17 mouse cellular contexts compared by ENCODE assay signal in genomic region chr19:43771499-43771969, GRCm38 (mm10). TPM values are rescaled to one million over a fixed set of nuclear protein-coding genes. Genes with fewer than 3 reads are reported as not detected.
DNase-seq lines count a peak whose midpoint lies in the region; ATAC-seq and TF ChIP-seq lines count a peak whose summit lies in the region.
"Had no signal": no experiment of that assay in that cellular context is flagged by ENCODE, and none has a peak within 500 bp of the region (broad histone marks: within the 10 kb centered on the region; RNA-seq: fewer than 3 reads in every experiment).

No protein-coding gene starts in this region.

- H3K27ac ChIP-seq in lung, postnatal 0 days (ENCODE audit: low read length): no peak overlapping the region
- no peak overlapping the region for H3K27ac ChIP-seq in ES-E14 (ENCODE audit: insufficient read depth, low read depth, low read length, poor library complexity, severe bottlenecking)
- no peak overlapping the region for H3K27ac ChIP-seq in heart, embryonic 12.5 days (ENCODE audit: poor library complexity, severe bottlenecking)
- no peak overlapping the region for H3K27ac ChIP-seq in neural tube, embryonic 15.5 days (replicated peaks)
- H3K27ac ChIP-seq: embryonic facial prominence, embryonic 13.5 days; hindbrain, embryonic 15.5 days; kidney, embryonic 15.5 days; lung, embryonic 15.5 days had no signal

- no peak overlapping the region for H3K4me3 ChIP-seq in lung, postnatal 0 days (ENCODE audit: low read depth, low read length)
- no peak overlapping the region for H3K4me3 ChIP-seq in ES-E14 (ENCODE audit: insufficient read depth in 1 of 2, low read depth in 1 of 2, low read length in 2 of 2, poor library complexity in 1 of 2, severe bottlenecking in 1 of 2)
- no peak overlapping the region for H3K4me3 ChIP-seq in heart, embryonic 12.5 days
- H3K4me3 ChIP-seq in neural tube, embryonic 15.5 days (replicated peaks): no peak overlapping the region
- H3K4me3 ChIP-seq: embryonic facial prominence, embryonic 13.5 days; hindbrain, embryonic 15.5 days; kidney, embryonic 15.5 days; lung, embryonic 15.5 days had no signal

- DNase-seq in lung, postnatal 0 days (ENCODE audit: low spot score): peak; percentile 36
- no peak for DNase-seq in lung, postnatal 4 days
- DNase-seq in ES-E14 (ENCODE audit: low read depth, low spot score): no peak
- peak; percentile 71 for DNase-seq in induced T-regulatory cell, adult 2 months (ENCODE audit: low read depth)
- peak; percentile 76 for DNase-seq in splenic B cell, adult 2 months (ENCODE audit: low read depth, low spot score)
- no peak for DNase-seq in right cerebral cortex, postnatal 14 days
- DNase-seq: adrenal gland, postnatal 14 days; cerebellum, postnatal 25 days; heart, adult 11 months had no signal

- ATAC-seq in lung, postnatal 0 days: no peak
- ATAC-seq in heart, embryonic 12.5 days (ENCODE audit: insufficient number of reproducible peaks, low FRiP score): no peak
- no peak for ATAC-seq in neural tube, embryonic 15.5 days (ENCODE audit: low FRiP score)

- H3K4me2 ChIP-seq in lung, postnatal 0 days (replicated peaks; ENCODE audit: low read depth, low read length): no peak overlapping the region
- no peak overlapping the region for H3K4me2 ChIP-seq in heart, embryonic 12.5 days
- H3K4me2 ChIP-seq in neural tube, embryonic 15.5 days: no peak overlapping the region
- H3K4me2 ChIP-seq: embryonic facial prominence, embryonic 13.5 days; hindbrain, embryonic 15.5 days; kidney, embryonic 15.5 days; lung, embryonic 15.5 days had no signal

- no peak overlapping the region for H3K9ac ChIP-seq in lung, postnatal 0 days (replicated peaks; ENCODE audit: low read depth)
- no peak overlapping the region for H3K9ac ChIP-seq in ES-E14 (ENCODE audit: insufficient read depth, low read depth, low read length, poor library complexity, severe bottlenecking)
- no peak overlapping the region for H3K9ac ChIP-seq in heart, embryonic 12.5 days
- H3K9ac ChIP-seq in neural tube, embryonic 15.5 days (replicated peaks): no peak overlapping the region
- H3K9ac ChIP-seq: embryonic facial prominence, embryonic 13.5 days; hindbrain, embryonic 15.5 days; kidney, embryonic 15.5 days; lung, embryonic 15.5 days had no signal

- in situ Hi-C loops in ES-E14 (cut with MboI; ENCODE audit: low sequenced_read_pairs in 2 of 2, unreplicated experiment in 2 of 2): no loop called here

- 78% methylated on average over 5 of the region's 5 CpGs for WGBS in lung, postnatal 0 days
- 87% methylated on average over 5 of the region's 5 CpGs for WGBS in heart, embryonic 12.5 days
- 91% methylated on average over 5 of the region's 5 CpGs for WGBS in neural tube, embryonic 15.5 days

- TF ChIP-seq EP300 in lung, postnatal 0 days (IDR thresholded peaks at IDR 0.05): no peak

- H3K36me3 ChIP-seq in lung, postnatal 0 days (ENCODE audit: insufficient read depth, low read length): peaks cover 6% of the 10 kb centered on the region; the same call in 1 of the 2 replicates
- no peaks in the 10 kb centered on the region for H3K36me3 ChIP-seq in ES-E14 (ENCODE audit: control insufficient read depth, insufficient read depth, low read length, poor library complexity, severe bottlenecking)
- H3K36me3 ChIP-seq in splenic B cell, adult 2 months (ENCODE audit: control insufficient read depth, insufficient read depth, low read length, poor library complexity, severe bottlenecking): peaks cover 4% of the 10 kb centered on the region; the same call in 1 of the 2 replicates
- 0 out of 2 replicates have a peak, but pooled peaks cover 3% of the 10 kb centered on the region for H3K36me3 ChIP-seq in heart, embryonic 12.5 days
- H3K36me3 ChIP-seq in neural tube, embryonic 15.5 days: peaks cover 4% of the 10 kb centered on the region
- H3K36me3 ChIP-seq: embryonic facial prominence, embryonic 13.5 days; hindbrain, embryonic 15.5 days had no signal

- H3K27me3 ChIP-seq in lung, postnatal 0 days (replicated peaks; ENCODE audit: insufficient read depth, low read length): no peaks in the 10 kb centered on the region
- no peaks in the 10 kb centered on the region for H3K27me3 ChIP-seq in splenic B cell, adult 2 months (ENCODE audit: control insufficient read depth, insufficient read depth, low read length, poor library complexity, severe bottlenecking)
- no peaks in the 10 kb centered on the region for H3K27me3 ChIP-seq in heart, embryonic 12.5 days (replicated peaks)
- H3K27me3 ChIP-seq in neural tube, embryonic 15.5 days (replicated peaks): no peaks in the 10 kb centered on the region
- H3K27me3 ChIP-seq: embryonic facial prominence, embryonic 13.5 days; hindbrain, embryonic 15.5 days; kidney, embryonic 15.5 days; lung, embryonic 15.5 days had no signal

- no peaks in the 10 kb centered on the region for H3K9me3 ChIP-seq in lung, postnatal 0 days (ENCODE audit: low read length)
- no peaks in the 10 kb centered on the region for H3K9me3 ChIP-seq in ES-E14 (ENCODE audit: control insufficient read depth, insufficient read depth, low read depth, low read length)
- no peaks in the 10 kb centered on the region for H3K9me3 ChIP-seq in heart, embryonic 12.5 days (replicated peaks)
- no peaks in the 10 kb centered on the region for H3K9me3 ChIP-seq in neural tube, embryonic 15.5 days (replicated peaks)
- H3K9me3 ChIP-seq: embryonic facial prominence, embryonic 13.5 days; hindbrain, embryonic 15.5 days; kidney, embryonic 15.5 days; lung, embryonic 15.5 days had no signal

- H3K4me1 ChIP-seq in lung, postnatal 0 days (ENCODE audit: insufficient read depth, low read depth, low read length): no peaks in the 10 kb centered on the region
- H3K4me1 ChIP-seq in ES-E14 (ENCODE audit: control insufficient read depth in 2 of 2, insufficient read depth in 2 of 2, low read length in 2 of 2, poor library complexity in 1 of 2): no peaks in the 10 kb centered on the region
- no peaks in the 10 kb centered on the region for H3K4me1 ChIP-seq in heart, embryonic 12.5 days (replicated peaks)
- no peaks in the 10 kb centered on the region for H3K4me1 ChIP-seq in neural tube, embryonic 15.5 days
- H3K4me1 ChIP-seq: embryonic facial prominence, embryonic 13.5 days; hindbrain, embryonic 15.5 days; lung, embryonic 15.5 days had no signal

- TF ChIP-seq CTCF in lung, postnatal 0 days (IDR thresholded peaks at IDR 0.05): no peak

TF ChIP-seq in ES-E14, 5 proteins besides CTCF, POLR2A, EP300 and RAD21:
- TF ChIP-seq ZNF384 (IDR thresholded peaks at IDR 0.05; ENCODE audit: low read depth, low read length): no peak
- TF ChIP-seq HCFC1 (IDR thresholded peaks at IDR 0.05; ENCODE audit: borderline replicate concordance, insufficient read depth, low read length): no peak
- peak; percentile 5; the same call in 1 of the 2 replicates for TF ChIP-seq MAFK (IDR thresholded peaks at IDR 0.05; ENCODE audit: insufficient read depth, low read depth, low read length)

RNA-seq across cellular contexts. Expression of gene Abcc2, which starts 10.5 kb away (rescaled TPM):
- polyA plus RNA-seq in lung, postnatal 0 days (2015; fragmentation: Nextera tagmentation; extraction: Ambion mirVana): 0.02 TPM in 1 of 2 replicates, not detected in the other
- 1.6 and 3.8 TPM in 2 replicates for total RNA-seq in ES-E14 (2012; rRNA removed)
- polyA plus RNA-seq in heart, embryonic 12.5 days (2016; fragmentation: Nextera tagmentation; extraction: Ambion mirVana): 0.45 TPM in 1 of 2 replicates, not detected in the other
- polyA plus RNA-seq in neural tube, embryonic 15.5 days (2015; fragmentation: Nextera tagmentation; extraction: Ambion mirVana): 0.06 and 0.15 TPM in 2 replicates
- polyA plus RNA-seq: forebrain, embryonic 11.5 days; heart, postnatal 0 days had no signal

RNA-seq across cellular contexts. Expression of gene Cox15, which starts 18.7 kb away (rescaled TPM):
- 4.5 and 5.7 TPM in 2 replicates for polyA plus RNA-seq in lung, postnatal 0 days (2015; fragmentation: Nextera tagmentation; extraction: Ambion mirVana)
- 16.9 and 19.8 TPM in 2 replicates for total RNA-seq in ES-E14 (2012; rRNA removed)
- 12.3 and 13.0 TPM in 2 replicates for polyA plus RNA-seq in heart, embryonic 12.5 days (2016; fragmentation: Nextera tagmentation; extraction: Ambion mirVana)
- polyA plus RNA-seq in neural tube, embryonic 15.5 days (2015; fragmentation: Nextera tagmentation; extraction: Ambion mirVana): 11.9 and 17.6 TPM in 2 replicates

RNA-seq across cellular contexts. Expression of gene Cutc, which starts 18.7 kb away (rescaled TPM):
- polyA plus RNA-seq in lung, postnatal 0 days (2015; fragmentation: Nextera tagmentation; extraction: Ambion mirVana): 14.9 and 17.1 TPM in 2 replicates
- 2.9 and 3.8 TPM in 2 replicates for total RNA-seq in ES-E14 (2012; rRNA removed)
- polyA plus RNA-seq in heart, embryonic 12.5 days (2016; fragmentation: Nextera tagmentation; extraction: Ambion mirVana): 8.3 and 9.6 TPM in 2 replicates
- polyA plus RNA-seq in neural tube, embryonic 15.5 days (2015; fragmentation: Nextera tagmentation; extraction: Ambion mirVana): 6.5 and 11.3 TPM in 2 replicates

Comparison
In these comparisons a context has a peak if more than half of its experiments do, and no peak if none do; other contexts are left out.
1. DNase-seq: peak in lung, postnatal 0 days (single experiment), induced T-regulatory cell, adult 2 months (single experiment) and splenic B cell, adult 2 months (single experiment); none in lung, postnatal 4 days (0 of 2), ES-E14 (single experiment) and right cerebral cortex, postnatal 14 days (single experiment).